Mouse (Mus musculus) embryonic facial prominence, embryonic 12.5 days (tissue): ENCODE results near the gene Grik3. TPM values are rescaled to one million over a fixed set of nuclear protein-coding genes. Genes with fewer than 3 reads are reported as not detected.
"Not testable (repeated sequence)": the region's sequence is repeated elsewhere in the genome, so short reads cannot be mapped to it uniquely, and the experiment has no call there.

Source experiments
- ATAC-seq: fragments of 200-750 bp; cut with Nextera tagmentation; 2 replicates; pipeline ENCODE4 v1.8.0; 2017; ENCODE audit not compliant: insufficient number of reproducible peaks, insufficient read depth, low FRiP score, low TSS enrichment
- H3K27ac ChIP-seq: fragments of 300-500 bp; sonication (generic); 2 replicates; pipeline ENCODE4 v1.5.1; 2016; ENCODE audit warnings: mild to moderate bottlenecking
- H3K27me3 ChIP-seq: fragments of 300-500 bp; sonication (generic); 2 replicates; pipeline ENCODE4 v1.6.1; 2016; ENCODE audit warnings: mild to moderate bottlenecking, moderate library complexity
- H3K36me3 ChIP-seq: fragments of 300-500 bp; sonication (generic); 2 replicates; pipeline ENCODE4 v1.6.1; 2016; ENCODE audit warnings: mild to moderate bottlenecking
- H3K4me1 ChIP-seq: fragments of 300-500 bp; sonication (generic); 2 replicates; pipeline ENCODE4 v1.6.1; 2016
- H3K4me2 ChIP-seq: fragments of 300-500 bp; sonication (generic); replicated peaks from 2 replicates; pipeline ENCODE4 v1.6.1; 2016; ENCODE audit warnings: mild to moderate bottlenecking, moderate library complexity
- H3K4me3 ChIP-seq: fragments of 300-500 bp; sonication (generic); 2 replicates; pipeline ENCODE4 v1.5.1; 2016; ENCODE audit warnings: mild to moderate bottlenecking
- H3K9ac ChIP-seq: fragments of 300-500 bp; sonication (generic); 2 replicates; pipeline ENCODE4 v1.6.1; 2016; ENCODE audit warnings: mild to moderate bottlenecking, moderate library complexity
- H3K9me3 ChIP-seq: fragments of 300-500 bp; sonication (generic); 2 replicates; pipeline ENCODE4 v1.6.1; 2016; ENCODE audit warnings: mild to moderate bottlenecking, moderate library complexity
- WGBS: fragments of 180-500 bp; shearing (Covaris S2); methylation state at CpG from one replicate; pipeline ENCODE4 v1.1.7; 2016; 5-methylcytosine and 5-hydroxymethylcytosine counted together
- polyA plus RNA-seq: library from polyadenylated mRNA; unstranded; fragments of >200 nt; fragmentation: Nextera tagmentation; extraction: Ambion mirVana; gene quantifications from 2 replicates; pipeline ENCODE4 v1.2.1, GENCODE M21; 2016

Grik3 gene
- polyA plus RNA-seq, 1 experiment from 2014 or later, result 0.32 TPM

GRCm38 (mm10) chr4:125604494-125604893 is 114.0 kb downstream of the Grik3 start:
- no peak for ATAC-seq
- Histone ChIP-seq H3K9ac (no peak overlapping the region), H3K27me3 (no peaks in the 10 kb centered on the region), H3K27ac (no peak overlapping the region), H3K4me1 (peaks cover 5% of the 10 kb centered on the region; the same call in 1 of the 2 replicates), H3K36me3 (no peaks in the 10 kb centered on the region), H3K9me3 (no peaks in the 10 kb centered on the region), H3K4me3 (no peak overlapping the region), H3K4me2 (no peak overlapping the region)
- WGBS, result 59% methylated on average over 7 of the region's 7 CpGs

GRCm38 (mm10) chr4:125606147-125606546 is 115.6 kb downstream of the Grik3 start:
- Histone ChIP-seq H3K36me3 (no peaks in the 10 kb centered on the region), H3K27ac (no peak overlapping the region), H3K4me1 (no peaks in the 10 kb centered on the region), H3K4me2 (no peak overlapping the region), H3K9ac (no peak overlapping the region), H3K9me3 (no peaks in the 10 kb centered on the region), H3K4me3 (no peak overlapping the region), H3K27me3 (no peaks in the 10 kb centered on the region)
- no peak for ATAC-seq
- 76% methylated on average over 6 of the region's 6 CpGs for WGBS

- Histone ChIP-seq H3K4me2 (no peak overlapping the region), H3K36me3 (no peaks in the 10 kb centered on the region), H3K4me3 (no peak overlapping the region), H3K9ac (no peak overlapping the region), H3K9me3 (no peaks in the 10 kb centered on the region), H3K27me3 (no peaks in the 10 kb centered on the region), H3K4me1 (no peaks in the 10 kb centered on the region), H3K27ac (no peak overlapping the region)
- WGBS, result 50% methylated on average over 10 of the region's 10 CpGs
- ATAC-seq, result no peak
These were observed 117.0 kb downstream of the Grik3 start for GRCm38 (mm10) chr4:125607397-125608042.

- H3K36me3 ChIP-seq, H3K27me3 ChIP-seq, ATAC-seq, H3K4me2 ChIP-seq, H3K9me3 ChIP-seq, H3K27ac ChIP-seq, H3K4me1 ChIP-seq, H3K9ac ChIP-seq, H3K4me3 ChIP-seq: not testable (repeated sequence)
- 65% methylated on average over 3 of the region's 4 CpGs for WGBS
These were observed 118.4 kb downstream of the Grik3 start for GRCm38 (mm10) chr4:125608896-125609295.

GRCm38 (mm10) chr4:125609320-125610306 is 119.1 kb downstream of the Grik3 start:
- no peaks in the 10 kb centered on the region for H3K9me3 ChIP-seq
- H3K27ac ChIP-seq, result no peak overlapping the region
- H3K27me3 ChIP-seq, result no peaks in the 10 kb centered on the region
- H3K4me2 ChIP-seq, result no peak overlapping the region
- no peak overlapping the region for H3K4me3 ChIP-seq
- H3K36me3 ChIP-seq, result no peaks in the 10 kb centered on the region
- WGBS, result 58% methylated on average over 21 of the region's 21 CpGs
- no peaks in the 10 kb centered on the region for H3K4me1 ChIP-seq
- H3K9ac ChIP-seq, result no peak overlapping the region
- ATAC-seq, result no peak

GRCm38 (mm10) chr4:125617851-125618250 is 127.4 kb downstream of the Grik3 start:
- no peak overlapping the region for H3K27ac ChIP-seq
- H3K4me1 ChIP-seq, result no peaks in the 10 kb centered on the region
- H3K9ac ChIP-seq, result no peak overlapping the region
- 85% methylated on average over 14 of the region's 14 CpGs for WGBS
- ATAC-seq, result no peak
- H3K4me3 ChIP-seq, result no peak overlapping the region
- no peaks in the 10 kb centered on the region for H3K27me3 ChIP-seq
- H3K9me3 ChIP-seq, result no peaks in the 10 kb centered on the region
- H3K36me3 ChIP-seq, result no peaks in the 10 kb centered on the region
- H3K4me2 ChIP-seq, result no peak overlapping the region

- WGBS, result 77% methylated on average over 8 of the region's 8 CpGs
- ATAC-seq, result no peak
- no peaks in the 10 kb centered on the region for H3K9me3 ChIP-seq
- no peaks in the 10 kb centered on the region for H3K27me3 ChIP-seq
- no peak overlapping the region for H3K4me3 ChIP-seq
- no peaks in the 10 kb centered on the region for H3K4me1 ChIP-seq
- no peaks in the 10 kb centered on the region for H3K36me3 ChIP-seq
- H3K4me2 ChIP-seq, result no peak overlapping the region
- no peak overlapping the region for H3K27ac ChIP-seq
- no peak overlapping the region for H3K9ac ChIP-seq
These were observed 128.2 kb downstream of the Grik3 start for GRCm38 (mm10) chr4:125618524-125619320.

- no peak for ATAC-seq
- Histone ChIP-seq H3K4me3 (no peak overlapping the region), H3K9me3 (no peaks in the 10 kb centered on the region), H3K4me1 (no peaks in the 10 kb centered on the region), H3K27ac (no peak overlapping the region), H3K27me3 (no peaks in the 10 kb centered on the region), H3K9ac (no peak overlapping the region), H3K4me2 (no peak overlapping the region), H3K36me3 (no peaks in the 10 kb centered on the region)
- 89% methylated on average over 9 of the region's 9 CpGs for WGBS
These were observed 134.6 kb downstream of the Grik3 start for GRCm38 (mm10) chr4:125624885-125625678.

GRCm38 (mm10) chr4:125629544-125629943 is 139.0 kb downstream of the Grik3 start:
- Histone ChIP-seq H3K27ac (no peak overlapping the region), H3K9me3 (no peaks in the 10 kb centered on the region), H3K4me3 (no peak overlapping the region), H3K27me3 (no peaks in the 10 kb centered on the region), H3K9ac (no peak overlapping the region), H3K4me2 (no peak overlapping the region), H3K36me3 (no peaks in the 10 kb centered on the region), H3K4me1 (no peaks in the 10 kb centered on the region)
- WGBS, result 61% methylated on average over 4 of the region's 4 CpGs
- ATAC-seq, result no peak

GRCm38 (mm10) chr4:125635037-125635436 is 144.5 kb downstream of the Grik3 start:
- no peak overlapping the region for H3K27ac ChIP-seq
- H3K27me3 ChIP-seq, result no peaks in the 10 kb centered on the region
- peaks cover 9% of the 10 kb centered on the region for H3K4me1 ChIP-seq
- no peak overlapping the region for H3K4me2 ChIP-seq
- no peak overlapping the region for H3K9ac ChIP-seq
- 75% methylated on average over 11 of the region's 11 CpGs for WGBS
- no peak for ATAC-seq
- no peaks in the 10 kb centered on the region for H3K36me3 ChIP-seq
- no peaks in the 10 kb centered on the region for H3K9me3 ChIP-seq
- H3K4me3 ChIP-seq, result no peak overlapping the region
